Mouse (Mus musculus) gastrocnemius, adult 8-10 months (tissue): Measurements from ENCODE around the gene Cd300a. TPM values are rescaled to one million over a fixed set of nuclear protein-coding genes. Genes with fewer than 3 reads are reported as not detected.
A peak's percentile ranks its signal among the peaks of the same experiment; 100 is the strongest.

Source experiments
- DNase-seq, 2 experiments: peaks; one replicate each; pipeline ENCODE4 v3.0.0; 2022; ENCODE audit warnings: low spot score in 2 of 2
- total RNA-seq, 4 experiments: library from RNA; stranded (reverse); gene quantifications; 2 replicates each; pipeline ENCODE4 v1.2.4; 2022

The Cd300a gene
- total RNA-seq: under 1 TPM; 0.29 to 0.54 (median 0.34) TPM

GRCm38 (mm10) chr11:114889991-114890518, at the start of gene Cd300a:
TSS of gene Cd300a (plus strand) at chr11:114890041.
- no peak for DNase-seq

GRCm38 (mm10) chr11:114843818-114844463, 45.9 kb upstream of the Cd300a start:
- DNase-seq: peak; percentile 77 to 85

DNA sequence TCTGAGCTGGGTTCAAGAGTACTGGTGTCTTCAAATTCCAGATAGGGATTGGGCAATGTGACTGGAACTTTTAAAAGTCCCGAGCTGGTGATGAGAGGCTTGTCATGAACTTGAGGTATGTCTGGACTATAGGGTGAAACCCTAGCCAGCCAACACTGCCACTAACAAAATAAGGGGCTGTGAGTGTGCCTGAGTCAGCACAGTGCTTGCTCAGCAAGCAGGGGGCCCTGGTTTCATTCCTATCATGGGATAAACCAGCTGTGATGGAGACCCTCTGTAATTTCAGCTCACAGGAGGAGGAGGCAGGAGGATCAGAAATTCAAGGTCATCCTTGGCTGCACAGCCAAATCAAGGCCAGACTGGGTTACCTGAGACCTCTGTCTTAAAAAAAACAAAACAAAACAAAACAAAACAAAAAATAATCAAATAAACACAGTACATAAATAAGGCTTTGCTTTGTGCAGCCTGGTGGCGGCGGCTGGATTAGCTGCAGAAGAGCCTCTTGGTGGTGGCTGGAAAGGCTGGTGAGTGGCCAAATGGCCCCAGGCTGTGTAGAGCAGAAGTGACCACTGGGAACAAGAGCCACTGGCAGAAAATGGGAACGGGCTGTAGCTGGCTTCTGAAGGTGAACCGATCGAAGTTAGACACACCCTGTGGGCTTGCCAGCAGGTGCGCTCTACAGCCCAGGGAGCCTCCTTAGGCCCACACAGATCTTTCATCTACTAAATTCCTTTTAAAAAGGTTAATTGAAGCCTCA, 45.2 kb upstream of the Cd300a start:
- no peak for DNase-seq

DNA sequence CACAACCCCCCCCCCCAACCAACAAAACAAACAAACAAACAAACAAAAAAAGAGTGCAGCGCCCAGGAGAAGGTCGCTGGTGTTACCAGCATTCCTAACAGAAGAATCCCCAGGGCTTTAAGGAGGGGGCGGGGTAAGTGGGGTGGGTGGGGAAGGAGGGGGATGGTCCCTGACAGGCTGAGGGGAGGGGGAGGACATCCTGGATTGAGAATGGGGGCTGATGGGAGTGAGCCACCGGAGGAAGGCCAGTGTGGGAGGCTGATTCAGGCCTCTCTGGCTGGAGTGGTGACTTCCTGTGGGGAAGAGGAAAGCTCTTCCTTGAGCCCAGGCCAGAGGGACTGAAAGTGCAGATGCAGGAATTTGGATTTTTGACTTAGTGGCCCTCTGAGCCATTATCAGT, 43.5 kb upstream of the Cd300a start:
- DNase-seq: no peak

GRCm38 (mm10) chr11:114847008-114847407, 42.8 kb upstream of the Cd300a start:
- DNase-seq: no peak

DNA sequence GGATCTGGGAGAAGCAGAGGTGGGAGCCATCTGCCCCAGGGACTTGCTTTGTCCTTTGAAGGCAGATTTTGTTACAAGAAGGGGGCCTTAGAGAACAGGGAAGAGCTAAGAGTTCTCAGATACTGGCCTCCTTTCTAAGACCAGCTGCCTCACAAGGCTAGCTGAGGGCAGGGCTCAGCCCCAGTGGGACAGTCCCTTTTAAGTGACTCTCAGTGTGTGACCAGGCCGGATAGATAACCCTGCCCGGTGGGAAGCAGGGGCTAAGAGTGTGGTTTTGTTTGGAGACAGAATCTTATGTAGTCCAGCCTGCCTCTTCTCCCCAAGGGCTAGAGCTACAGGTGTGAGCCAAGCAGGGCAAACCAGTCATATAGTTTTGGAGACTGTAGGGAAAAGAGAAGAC, 40.3 kb upstream of the Cd300a start:
- no peak for DNase-seq

DNA sequence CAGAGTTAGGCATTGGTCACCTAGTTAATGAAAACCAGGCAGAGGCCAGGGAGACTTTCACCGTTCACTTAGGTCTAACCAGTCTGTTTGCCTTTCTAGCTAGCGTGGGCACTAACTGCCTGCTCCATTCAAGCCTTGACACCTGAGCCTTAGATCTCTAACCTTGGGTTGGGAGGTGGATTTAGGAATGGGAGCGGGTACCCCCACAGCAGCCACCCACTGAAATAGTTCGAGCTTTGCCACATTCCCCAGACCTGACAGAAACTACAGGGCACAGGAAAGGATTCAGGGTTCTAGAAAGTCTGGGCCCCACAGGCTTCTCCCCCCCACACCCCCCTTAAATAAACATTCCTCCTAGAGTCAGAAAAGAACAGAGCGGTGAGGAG, 39.8 kb upstream of the Cd300a start:
- no peak for DNase-seq

DNA sequence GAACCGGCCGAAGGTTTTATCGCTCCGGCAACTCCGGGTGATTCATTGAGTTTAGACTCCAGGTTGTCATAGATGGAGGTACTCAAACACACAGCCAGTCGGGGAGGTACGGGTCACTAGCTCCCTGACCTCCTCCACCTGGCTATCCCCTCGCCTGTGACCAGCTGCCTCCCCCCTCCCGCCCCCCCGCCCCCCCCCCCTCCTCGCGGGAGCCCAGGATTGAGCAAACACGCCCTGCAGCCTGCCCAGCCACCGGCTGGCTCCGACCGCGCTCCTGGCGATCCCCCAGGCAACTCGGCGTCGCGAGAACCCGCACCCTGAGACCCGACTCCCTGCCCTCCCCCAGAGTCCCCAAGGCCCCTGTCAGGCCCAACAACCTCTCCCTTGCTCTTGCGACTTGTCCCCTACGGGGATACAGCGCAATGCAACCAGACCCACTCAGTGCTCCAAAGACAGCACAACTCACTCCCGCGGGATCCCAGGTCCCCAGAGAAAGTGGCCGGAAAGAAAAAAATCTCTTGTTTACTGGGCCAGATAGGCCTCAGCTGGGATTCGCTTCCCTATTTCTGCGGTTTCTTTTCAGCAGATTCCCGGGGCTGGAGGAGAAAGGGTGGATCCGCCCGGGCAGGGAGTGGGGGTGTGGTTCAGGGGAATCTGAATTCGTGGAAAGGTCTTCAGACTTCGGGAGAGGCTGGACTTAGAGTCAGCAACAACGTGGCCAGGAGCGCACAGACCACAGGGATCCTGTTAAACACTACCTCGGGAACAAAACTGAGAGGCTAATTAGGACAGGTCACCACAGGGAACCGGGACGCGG, 39.2 kb upstream of the Cd300a start, which contains the start of gene Gprc5c:
Gene Gprc5c, plus strand, starts transcription at position 701 of the 817 bp plus-strand sequence.
- DNase-seq: peak; percentile 67 to 78

DNA sequence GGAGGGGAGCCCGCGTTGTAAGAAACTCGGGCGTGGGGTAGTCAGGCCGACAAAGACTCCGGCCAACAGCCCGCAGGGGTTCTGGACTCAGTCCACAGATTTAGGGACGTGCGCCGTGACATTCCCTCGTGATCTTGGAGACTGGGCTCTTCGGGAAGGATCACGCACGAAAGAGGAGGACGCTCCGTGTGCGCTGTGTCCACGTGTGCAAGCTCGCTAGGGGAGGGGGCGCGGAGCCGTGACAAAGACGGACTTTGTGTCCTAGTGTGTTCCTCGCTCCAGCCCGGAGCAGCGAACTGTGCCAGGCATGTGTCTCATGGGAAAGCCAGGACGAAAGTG, 38.6 kb upstream of the Cd300a start:
- DNase-seq: peak in 1 of 2 experiments; percentile 22

DNA sequence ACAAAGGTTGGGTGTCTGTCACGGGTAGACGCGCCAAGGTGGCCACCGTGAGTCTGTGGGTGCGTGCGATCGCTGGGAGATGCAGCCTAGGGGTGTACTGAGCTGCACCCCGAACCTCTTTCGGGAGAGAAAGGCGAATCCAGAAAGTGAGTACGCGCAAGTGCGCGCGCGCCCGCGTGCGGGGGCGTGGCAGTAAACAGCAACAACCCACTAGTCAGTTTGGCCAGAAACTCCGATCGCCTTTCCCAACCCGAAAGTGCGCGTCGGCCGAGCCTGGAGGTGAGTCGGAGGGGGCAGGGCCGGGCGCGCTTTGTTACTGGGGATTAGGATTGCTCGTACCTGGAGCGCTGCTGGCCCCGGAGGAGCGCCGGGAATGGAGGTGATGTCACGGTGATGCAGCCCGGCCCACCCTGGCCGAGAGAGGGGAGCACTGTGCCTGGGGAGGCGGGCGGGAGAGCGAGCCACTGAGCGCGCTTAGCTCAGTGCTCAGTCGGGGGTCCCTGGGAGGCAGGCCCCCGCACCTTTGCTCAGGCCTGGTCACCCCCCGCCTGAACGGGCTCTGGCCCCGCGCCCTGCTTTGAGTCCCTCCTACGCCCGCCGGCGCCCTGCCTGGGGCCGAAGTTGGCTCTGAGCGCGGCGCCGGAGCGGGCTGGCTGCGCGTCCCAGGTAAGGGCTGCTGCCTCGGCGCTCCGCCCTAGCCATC, 38.1 kb upstream of the Cd300a start:
- peak; percentile 68 to 73 for DNase-seq

- no peak for DNase-seq
Measured at GRCm38 (mm10) chr11:114852311-114853173, 37.3 kb upstream of the Cd300a start.

DNA sequence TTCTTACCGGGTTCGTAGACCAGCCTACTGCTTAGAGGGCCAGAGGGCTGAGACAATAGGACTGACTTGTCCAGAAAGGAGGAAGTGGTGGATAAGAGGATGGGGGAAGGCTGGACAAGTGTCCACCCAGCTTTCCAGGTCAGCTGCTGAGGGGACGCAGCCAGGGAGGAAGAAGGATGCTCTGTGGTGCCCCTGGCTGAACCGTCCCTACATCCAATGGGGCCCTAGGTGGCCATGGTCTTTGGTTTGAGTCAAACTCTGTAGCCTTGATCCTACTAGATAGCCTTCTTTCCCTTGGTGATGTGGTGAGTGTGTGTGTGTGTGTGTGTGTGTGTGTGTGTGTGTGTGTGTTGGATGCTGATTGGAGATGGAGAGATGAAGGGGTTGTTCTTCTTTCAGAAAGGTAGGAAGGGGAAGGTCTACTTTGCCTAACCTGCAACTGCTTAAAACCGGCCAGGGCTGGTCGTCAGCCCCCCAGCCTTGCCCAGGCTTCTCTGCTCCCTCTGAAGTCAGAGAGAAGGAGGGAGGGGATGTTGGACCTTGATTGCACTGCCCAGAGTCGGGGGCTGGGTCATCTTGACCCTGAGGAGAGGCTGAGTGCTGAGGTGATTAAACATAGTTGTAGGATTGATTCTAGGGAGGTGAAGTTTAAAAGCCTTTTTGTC, 36.5 kb upstream of the Cd300a start:
- no peak for DNase-seq

DNA sequence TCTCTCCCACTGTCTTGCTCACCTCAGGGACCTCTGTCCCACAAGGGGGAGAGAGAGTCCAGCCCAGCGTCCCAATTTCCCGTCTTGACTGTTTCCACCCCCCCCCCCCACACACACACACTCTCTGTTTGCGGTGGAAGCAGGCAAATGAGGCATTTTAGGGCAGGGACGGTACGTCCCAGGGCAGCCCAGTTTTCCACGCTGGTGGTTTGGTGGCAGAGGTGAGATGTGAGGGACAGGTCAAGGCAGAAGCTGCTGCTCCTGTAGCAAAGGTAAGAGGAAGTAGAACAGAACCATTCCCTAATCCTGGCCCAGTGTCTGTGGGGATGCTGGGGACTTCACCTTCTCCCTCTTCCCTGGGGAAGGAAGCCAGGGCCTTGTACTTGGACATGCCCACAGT, 35.3 kb upstream of the Cd300a start:
- DNase-seq: no peak

GRCm38 (mm10) chr11:114856125-114856524, 33.7 kb upstream of the Cd300a start:
- DNase-seq: no peak

GRCm38 (mm10) chr11:114858641-114859040, 31.2 kb upstream of the Cd300a start:
- no peak for DNase-seq

DNA sequence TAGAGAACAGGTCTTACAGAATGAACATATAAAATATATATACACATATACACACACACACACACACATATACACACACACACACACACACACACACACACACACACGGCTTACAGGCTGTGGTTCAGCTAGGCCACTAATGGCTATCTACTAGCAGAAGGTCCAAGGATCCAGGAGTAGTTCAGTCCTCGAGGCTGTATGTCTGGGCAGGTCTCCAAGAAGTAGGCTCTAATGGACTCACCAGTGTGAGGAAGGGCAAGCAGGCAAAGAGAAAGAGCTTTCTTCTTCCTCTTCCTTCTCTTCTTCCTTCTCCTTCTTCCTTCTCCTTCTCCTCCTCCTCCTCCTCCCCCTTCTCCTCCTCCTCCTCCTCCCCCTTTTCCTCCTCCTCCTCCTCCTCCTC, 28.8 kb upstream of the Cd300a start:
- DNase-seq: no peak

DNA sequence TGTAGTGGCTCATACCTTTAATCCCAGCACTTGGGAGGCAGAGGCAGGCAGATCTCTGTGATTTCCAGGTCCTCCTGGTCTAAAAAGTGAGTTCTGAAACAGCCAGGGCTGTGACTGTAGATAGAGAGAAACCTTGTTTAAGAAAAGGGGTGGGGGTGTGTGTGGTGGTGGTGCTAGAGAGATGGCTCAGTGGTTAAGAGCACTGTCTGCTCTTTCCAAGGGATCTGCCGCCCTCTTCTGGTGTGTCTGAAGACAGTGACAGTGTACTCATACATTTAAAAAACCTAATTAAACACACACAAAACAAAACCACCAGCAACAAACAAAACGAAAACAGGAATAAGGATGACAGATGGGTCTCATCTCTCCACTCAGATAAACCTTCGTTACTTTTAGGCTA, 27.2 kb upstream of the Cd300a start:
- DNase-seq: no peak

- no peak for DNase-seq
Measured at GRCm38 (mm10) chr11:114863918-114864420, 25.9 kb upstream of the Cd300a start.

DNA sequence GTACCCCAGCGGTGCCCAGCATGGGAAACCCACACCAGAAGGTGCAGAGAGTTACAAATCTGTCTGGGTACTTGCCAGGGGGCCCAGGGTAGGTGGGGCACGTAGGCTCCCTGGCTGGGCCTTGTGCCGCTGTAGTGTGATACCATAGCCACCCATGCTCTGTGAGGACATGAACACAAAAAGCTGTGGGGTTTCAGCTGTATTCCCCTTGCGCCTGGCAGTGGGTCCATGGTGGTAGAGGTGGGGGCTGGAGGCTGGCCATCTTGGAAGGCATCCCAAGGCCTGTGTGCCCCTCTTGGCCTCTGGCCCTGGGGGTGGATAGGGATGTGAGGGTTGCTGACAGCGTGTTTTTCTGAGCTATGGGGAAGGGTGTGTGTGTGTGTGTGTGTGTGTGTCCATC, 23.8 kb upstream of the Cd300a start:
- peak; percentile 51 to 63 for DNase-seq
